Mouse (Mus musculus) ovary, adult 18-20 months (tissue): ENCODE measurements around the gene Tex30.
"Not testable (repeated sequence)": the region's sequence is repeated elsewhere in the genome, so short reads cannot be mapped to it uniquely, and the experiment has no call there.

Experiments used
- DNase-seq: peaks from one replicate; pipeline ENCODE4 v3.0.0; 2022; ENCODE audit warnings: low spot score, mixed read lengths

Gene Tex30

DNA sequence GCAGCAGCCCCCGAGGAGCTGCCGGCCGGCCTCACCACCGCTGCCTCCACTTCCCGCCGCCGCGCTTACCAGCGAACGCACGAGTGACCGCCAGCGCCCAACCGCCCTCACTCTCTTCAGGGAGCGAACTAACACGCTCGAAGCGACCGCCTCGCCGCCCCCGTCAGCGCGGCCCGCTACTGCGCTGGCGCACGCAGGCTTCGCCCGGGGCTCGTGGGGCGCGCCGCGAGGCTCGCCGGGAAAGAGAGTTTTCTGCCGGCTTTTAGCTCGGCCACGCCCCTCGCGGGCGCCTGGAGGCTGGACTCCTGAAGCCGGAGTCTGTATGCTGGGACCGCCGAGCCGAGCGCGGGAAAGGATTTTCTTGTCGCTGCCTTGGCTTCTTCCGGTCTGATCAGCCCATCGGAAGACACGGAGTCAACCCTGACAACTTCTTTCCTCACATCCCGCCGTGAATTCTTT lies at the start of gene Tex30:
TSS of gene Tex30 (minus strand) at position 183 of the 459 bp plus-strand sequence.
- peak; percentile 92 for DNase-seq

DNA sequence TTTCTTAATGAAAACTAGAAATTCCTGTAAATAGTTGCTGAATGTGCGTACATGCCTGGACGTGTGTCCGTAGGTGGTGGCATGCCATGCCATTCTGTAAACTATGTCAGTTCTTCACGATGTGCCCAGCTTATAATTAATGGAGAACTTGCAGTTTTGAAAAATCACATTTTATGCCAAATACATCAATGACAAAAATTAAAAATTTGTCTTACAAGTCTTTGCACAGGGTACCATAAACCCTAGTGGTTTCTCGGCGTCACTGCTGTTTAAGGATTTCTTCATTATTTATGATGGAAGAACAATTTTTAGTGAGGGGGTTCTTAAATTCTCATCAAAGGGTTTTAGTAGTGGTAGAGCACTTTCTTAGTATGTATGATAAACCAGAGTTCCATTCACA lies 46.5 kb upstream of the Tex30 start:
- no peak for DNase-seq

- DNase-seq, result peak; percentile 79
These were observed 45.5 kb upstream of the Tex30 start, which contains the start of gene Ercc5 for GRCm38 (mm10) chr1:44147563-44148381. Ercc5 (plus strand) TSS chr1:44147744.

DNA sequence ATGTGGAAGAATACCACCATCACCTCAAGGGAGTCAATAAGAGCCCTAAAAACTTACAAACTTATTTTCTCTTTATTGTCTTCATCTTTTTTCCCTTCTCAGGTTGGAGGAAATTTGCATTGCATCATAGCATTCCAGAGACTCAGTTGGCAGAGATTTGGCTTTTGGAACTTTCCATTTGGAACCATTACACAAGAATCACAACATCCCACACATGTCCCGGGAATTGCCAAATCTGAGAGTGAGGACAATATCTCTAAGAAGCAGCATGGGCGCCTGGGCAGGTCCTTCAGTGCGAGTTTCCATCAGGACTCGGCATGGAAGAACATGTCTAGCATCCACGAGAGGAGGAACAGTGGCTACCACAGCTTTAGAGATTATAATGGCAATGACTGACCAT lies 40.5 kb upstream of the Tex30 start:
- DNase-seq, result no peak

DNA sequence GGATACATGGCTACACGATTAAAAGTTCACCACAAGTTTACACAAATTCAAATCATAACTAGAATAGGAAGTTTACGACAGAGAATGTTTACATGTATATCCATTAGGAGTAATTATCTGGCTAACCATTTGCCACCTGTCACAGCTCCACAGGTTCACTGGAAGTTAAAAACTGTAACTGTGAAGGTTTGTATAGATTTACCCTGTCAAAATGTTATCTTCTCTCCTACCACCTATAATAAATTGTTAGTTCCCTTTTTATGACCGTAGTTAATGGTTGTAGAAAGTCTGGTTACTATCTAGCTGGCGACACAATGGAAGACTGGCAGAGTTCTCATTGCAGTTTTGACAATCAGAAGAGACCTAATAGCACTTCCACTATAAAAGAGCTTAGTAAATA lies 38.0 kb upstream of the Tex30 start:
- no peak for DNase-seq

DNA sequence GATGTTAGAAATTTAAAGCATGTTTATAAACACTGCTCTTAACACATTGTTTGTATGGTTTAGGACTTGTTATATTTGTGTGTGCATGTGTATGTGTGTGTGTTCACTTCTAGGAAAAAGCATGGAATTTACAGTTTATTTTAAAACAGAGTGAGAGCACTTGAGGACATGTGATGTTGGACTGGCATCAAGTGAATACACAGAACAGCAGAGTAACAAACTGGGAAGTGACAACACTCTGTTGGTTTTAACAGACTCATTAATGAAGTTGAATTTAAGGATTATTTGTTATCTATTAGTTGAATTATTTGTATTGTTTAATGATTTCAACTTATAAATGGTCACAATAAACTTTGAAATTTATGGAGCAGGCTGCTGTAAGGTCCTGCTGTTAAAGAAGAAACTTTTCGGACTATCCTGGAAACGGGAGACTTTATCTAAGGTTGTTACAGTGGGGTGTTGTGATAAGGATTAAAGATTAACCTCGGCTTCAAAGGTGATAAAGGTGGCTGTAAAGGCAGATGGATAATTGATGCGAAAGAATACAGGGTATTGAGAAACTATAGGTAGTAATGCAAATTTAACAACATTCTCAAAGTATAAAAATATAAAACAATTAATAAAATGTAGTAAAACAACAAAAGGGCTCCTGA lies 27.8 kb upstream of the Tex30 start:
- no peak for DNase-seq

DNA sequence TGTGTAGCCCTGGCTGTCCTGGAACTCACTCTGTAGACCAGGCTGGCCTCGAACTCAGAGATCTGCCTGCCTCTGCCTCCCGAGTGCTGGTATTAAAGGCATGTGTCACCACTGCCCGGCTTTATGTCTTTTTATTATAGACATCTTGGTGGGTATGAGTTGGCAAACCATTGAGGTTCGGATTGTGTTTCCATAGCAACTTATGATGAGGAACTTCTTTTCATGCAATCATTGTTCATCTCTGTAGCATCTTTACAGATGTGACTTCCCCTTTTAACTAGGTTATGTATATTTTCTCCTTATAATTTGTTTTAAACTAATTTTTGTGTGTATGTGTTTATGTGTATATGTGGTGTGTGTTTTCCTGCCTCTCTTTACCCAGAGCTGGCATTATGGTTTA lies 23.3 kb upstream of the Tex30 start:
- DNase-seq, result no peak

- DNase-seq, result no peak
These were observed 20.0 kb upstream of the Tex30 start for GRCm38 (mm10) chr1:44122256-44122655.

DNA sequence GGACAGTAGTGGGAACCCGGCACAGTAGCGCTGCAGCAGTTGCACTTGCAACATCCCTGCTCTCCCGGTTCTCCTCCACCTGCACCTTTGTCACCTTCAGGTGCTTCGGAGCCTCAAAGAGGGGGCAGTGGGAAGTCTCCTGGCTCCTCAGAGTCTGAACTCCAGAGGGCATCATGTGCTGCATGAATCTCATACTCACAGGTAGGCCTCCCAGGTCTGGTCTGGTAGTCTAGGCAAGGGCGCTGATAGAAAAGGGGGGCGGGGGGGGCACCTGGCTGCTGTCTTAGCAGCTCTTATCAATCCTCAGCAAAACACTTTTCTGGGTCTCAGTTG lies 17.8 kb upstream of the Tex30 start:
- no peak for DNase-seq

GRCm38 (mm10) chr1:44119201-44120073 lies 17.2 kb upstream of the Tex30 start:
- DNase-seq, result peak; percentile 80

- DNase-seq, result peak; percentile 90
These were observed 16.2 kb upstream of the Tex30 start, which contains the start of the genes Kdelc1 and Bivm for GRCm38 (mm10) chr1:44118239-44119054. Kdelc1 (minus strand) TSS chr1:44118808. Bivm (plus strand) TSS chr1:44118957.

DNA sequence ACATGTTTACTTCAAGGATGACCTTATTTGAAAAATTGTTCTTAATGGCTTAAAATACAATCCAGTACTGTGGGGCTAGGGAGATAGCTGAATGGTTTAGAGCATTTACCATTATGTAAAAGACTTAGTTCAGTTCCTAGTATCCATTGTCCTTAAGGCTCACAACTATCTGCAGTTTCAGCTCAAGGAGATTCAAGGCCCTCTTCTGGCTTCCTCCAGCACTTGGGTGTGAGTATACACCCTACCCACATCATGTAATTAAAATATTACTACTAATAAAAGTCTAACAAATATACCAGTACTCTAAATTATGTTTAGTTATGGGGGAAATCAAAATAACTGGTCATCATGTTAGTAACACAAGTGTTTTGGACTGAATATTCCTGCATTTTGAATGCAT lies 15.3 kb upstream of the Tex30 start:
- DNase-seq, result no peak

DNA sequence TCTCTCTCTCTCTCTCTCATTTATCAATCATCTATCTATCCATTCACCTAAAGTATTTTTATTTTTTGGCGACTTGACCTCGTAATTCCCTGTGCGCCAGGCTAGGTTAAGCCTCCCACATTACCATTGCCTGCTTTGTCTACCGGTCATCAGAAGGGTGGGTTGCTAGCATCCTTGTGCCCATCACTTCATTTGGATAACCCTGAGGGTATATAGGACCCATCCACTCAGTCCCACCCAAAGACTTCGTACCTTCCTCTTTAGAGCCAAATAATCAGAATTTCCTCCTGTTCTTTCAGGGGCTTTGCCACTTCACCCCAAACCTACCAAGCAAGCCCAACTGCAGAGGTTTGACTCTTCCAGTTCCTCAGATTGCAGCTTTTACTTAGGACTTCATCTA lies 698 bp upstream of the Tex30 start:
- no peak for DNase-seq

GRCm38 (mm10) chr1:44101448-44102225 lies 604 bp downstream of the Tex30 start:
- DNase-seq, result no peak

GRCm38 (mm10) chr1:44064625-44065024 lies 37.6 kb downstream of the Tex30 start:
- DNase-seq, result peak; percentile 17

- DNase-seq, result no peak
These were observed 38.8 kb downstream of the Tex30 start for GRCm38 (mm10) chr1:44063439-44063838.

DNA sequence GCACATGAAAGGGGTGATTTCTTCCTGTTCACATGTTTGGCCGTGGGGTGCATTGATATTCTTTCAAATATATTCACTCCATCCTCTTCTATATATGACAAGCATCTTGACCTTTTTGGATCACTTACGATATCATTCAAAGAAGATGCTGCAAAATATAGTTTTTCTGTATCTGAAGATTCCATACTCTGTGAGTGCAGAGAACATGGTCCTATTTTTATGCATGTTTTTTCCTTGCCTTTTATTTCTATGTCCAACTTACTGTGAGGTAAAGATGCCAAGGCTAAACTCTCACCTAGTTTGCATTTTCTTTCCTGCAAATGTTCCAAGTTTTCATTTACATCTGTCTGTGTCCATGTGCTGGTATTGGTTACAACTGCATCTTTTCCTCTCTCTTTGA lies 40.4 kb downstream of the Tex30 start, which contains the start of gene Gm8251:
TSS of gene Gm8251 (minus strand) at position 101 of the 400 bp plus-strand sequence.
- no peak for DNase-seq

- no peak for DNase-seq
These were observed 44.4 kb downstream of the Tex30 start for GRCm38 (mm10) chr1:44057805-44058204.

DNA sequence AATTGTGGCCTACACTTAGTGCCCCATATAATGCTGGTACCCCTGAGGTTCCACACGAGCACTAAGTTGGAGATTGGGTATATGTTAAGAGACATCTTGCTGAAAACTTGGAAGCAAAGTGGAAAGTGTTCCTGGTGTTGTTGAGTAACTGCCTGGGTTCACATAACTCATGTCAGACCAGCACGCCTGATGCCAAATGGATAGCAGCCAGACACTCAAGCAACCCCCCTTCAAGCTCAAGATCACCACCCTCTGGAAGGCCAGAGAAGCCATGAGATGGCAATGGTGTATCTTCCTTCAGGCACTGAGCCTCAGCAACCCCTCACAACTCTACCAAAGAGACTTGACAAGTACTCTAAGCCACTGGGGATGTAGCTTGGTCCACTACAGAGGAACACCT lies 55.7 kb downstream of the Tex30 start:
- DNase-seq, result no peak

DNA sequence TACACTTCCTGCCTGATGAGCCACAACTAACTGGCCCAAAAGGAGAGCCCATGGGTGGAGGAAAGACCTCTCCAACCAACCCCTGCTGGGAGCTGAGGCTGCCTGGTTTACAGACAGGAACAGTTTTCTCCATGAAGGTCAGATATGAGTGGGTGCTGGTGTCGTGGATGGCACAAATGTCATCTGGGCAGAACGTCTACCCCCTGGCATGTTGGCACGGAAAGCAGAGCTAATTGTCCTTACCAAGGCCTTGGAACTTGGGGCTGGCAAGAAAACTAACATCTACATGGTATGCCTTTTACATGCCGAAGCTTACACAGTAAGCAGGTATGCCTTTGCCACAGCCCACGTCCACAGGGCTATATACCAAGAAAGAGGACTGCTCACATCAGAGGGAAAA lies 56.6 kb downstream of the Tex30 start:
- DNase-seq, result not testable (repeated sequence)

GRCm38 (mm10) chr1:44042555-44042915 lies 59.7 kb downstream of the Tex30 start:
- peak; percentile 6 for DNase-seq
